Mouse (Mus musculus): ENCODE measurements around the gene Sfxn4.
"Not testable (repeated sequence)": the region's sequence is repeated elsewhere in the genome, so short reads cannot be mapped to it uniquely, and the experiment has no call there.

Sfxn4 gene

DNA sequence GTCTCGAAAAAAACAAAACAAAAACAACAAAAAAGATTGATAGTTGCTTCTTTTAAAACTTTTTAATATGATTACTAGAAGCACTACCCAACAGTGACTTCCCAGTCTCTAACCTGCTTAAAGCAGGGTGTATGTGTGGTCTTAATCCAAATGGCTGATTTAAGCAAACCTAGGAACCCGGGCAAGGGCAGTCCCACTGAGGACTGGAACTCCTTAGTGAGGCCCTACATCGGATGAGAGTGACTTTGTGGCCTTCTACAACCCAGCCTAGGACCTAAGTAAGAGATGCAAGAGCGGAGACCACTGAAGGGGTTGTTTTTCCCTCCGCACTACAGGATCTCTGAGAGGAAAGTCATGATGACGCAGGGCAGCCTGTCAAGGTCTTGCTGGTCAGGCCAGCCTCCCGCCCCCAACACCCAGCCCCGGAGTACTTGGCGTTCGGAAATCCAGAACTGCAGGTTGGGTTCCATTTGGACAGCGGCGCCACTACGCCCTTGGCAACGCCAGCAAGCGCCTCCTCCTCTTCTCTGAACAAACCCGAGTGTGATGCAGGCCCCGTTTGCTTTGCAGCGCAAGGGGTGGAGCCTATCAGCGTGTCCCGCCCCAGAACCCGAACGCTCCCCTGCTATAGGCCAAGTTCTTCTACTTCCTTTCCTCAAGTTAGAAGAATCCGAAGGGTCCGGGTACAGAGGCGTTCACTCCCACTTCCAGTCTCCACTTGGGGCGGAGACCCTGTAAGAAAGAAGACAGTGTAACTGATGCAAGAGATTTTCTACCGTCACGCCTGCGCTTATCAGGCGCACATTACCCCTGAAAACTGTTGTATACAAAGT is at the start of gene Sfxn4:
Gene Sfxn4, minus strand, starts transcription at position 612 of the 833 bp plus-strand sequence.
- DNase-seq (ENCODE audit: low spot score): peak; percentile 57

DNA sequence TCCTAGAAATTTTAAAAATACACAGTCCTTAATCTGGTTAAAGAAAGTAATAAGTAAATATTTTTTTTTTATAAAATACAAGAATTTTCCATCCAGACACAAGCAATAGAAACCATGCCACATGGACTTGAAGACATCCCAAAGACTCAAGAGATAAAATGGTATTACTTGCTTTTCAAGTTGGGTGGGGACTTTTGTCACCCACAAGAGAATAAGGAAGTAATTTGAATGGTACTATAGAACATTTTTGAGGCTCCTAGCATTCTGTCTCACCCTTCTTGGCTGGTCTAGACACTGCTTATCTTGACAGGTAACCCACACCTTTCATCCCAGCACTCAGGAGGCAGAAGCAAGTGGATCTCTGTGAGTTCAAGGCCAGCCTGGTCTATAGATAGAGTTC is 49.0 kb upstream of the Sfxn4 start:
- DNase-seq (ENCODE audit: low spot score): no peak

DNA sequence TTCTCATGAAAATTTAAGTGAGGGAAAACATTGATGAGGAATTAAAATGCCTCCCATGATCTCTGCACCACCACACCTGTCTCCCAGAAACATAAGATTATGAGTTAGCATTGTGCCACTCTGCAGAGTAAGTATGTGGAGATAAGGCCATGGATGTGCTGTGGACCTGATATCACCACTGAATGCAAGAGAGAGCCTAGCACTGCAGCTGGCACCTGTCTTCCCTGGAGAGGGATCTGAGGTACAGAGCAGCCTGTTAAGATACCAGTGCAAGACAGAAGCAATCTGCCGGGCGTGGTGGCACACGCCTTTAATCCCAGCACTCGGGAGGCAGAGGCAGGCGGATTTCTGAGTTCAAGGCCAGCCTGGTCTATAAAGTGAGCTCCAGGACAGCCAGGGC is 44.2 kb upstream of the Sfxn4 start:
- DNase-seq (ENCODE audit: low spot score): no peak

DNA sequence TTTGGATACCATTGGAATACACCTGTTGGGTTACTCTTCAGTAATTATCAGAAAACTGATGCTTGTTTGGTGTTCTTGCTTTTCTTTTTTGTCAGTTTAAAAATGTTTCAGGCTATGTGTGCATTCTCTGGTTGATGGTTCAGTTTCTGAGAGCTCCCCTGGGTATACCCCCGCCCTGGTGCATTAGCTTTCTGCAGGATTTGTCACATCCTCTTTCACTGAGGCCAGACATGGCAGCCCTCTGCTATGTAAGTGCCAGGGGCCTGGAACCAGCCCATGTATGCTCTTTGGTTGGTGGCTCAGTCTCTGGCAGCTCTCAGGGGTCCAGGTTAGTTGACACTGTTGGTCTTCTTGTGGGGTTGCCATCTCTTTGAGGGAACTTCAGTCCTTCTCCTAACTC is 42.7 kb upstream of the Sfxn4 start:
- DNase-seq (ENCODE audit: low spot score): no peak

DNA sequence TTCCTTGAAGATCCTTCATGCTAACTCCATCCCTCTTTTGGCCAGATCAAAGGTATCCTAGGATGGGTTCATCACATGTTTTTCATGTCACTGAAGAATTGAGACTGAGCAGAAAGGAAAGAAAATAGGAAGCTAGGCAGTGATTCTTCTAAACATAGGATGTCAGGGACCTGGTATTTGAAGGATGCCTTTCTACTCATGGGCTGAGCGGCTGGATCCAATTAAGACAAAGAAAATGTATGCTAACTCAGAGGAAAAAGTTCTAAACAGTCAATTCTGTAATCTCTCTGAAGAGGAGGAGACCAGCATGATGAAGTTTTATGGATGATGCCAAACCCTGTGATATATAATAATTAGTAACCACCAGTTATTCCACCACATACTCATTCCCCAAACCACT is 41.9 kb upstream of the Sfxn4 start:
- no peak for DNase-seq (ENCODE audit: low spot score)

DNA sequence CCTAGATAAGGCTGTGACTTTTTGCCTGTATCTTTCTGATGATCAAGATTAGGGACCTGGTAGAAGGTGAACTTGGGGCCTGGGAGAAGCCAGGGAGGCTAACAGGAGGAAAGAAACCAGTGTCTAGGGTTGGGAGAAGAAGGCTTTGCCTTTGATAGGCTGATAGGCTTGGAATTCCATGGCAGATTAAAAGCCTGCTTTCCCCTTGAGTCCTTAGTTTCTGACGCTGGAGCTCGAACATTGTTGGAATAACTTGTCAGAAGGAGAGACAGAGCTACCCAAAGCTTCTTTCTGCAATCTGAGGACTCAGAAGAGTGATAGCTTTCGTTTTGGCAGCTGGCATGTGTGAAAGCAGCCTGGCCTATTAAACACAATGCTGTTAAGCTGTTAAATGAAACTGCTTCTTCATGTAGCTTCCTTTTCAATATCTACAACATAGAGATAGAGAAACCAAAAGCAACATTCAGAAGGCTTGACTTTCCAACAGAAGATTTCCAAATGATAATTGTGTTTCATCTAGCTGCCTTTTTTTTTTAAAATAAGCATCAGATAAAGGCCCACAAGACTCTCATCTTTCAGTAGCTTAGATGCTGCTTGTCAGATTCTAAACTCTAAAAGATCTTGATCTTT is 34.1 kb upstream of the Sfxn4 start:
- no peak for DNase-seq (ENCODE audit: low spot score)

DNA sequence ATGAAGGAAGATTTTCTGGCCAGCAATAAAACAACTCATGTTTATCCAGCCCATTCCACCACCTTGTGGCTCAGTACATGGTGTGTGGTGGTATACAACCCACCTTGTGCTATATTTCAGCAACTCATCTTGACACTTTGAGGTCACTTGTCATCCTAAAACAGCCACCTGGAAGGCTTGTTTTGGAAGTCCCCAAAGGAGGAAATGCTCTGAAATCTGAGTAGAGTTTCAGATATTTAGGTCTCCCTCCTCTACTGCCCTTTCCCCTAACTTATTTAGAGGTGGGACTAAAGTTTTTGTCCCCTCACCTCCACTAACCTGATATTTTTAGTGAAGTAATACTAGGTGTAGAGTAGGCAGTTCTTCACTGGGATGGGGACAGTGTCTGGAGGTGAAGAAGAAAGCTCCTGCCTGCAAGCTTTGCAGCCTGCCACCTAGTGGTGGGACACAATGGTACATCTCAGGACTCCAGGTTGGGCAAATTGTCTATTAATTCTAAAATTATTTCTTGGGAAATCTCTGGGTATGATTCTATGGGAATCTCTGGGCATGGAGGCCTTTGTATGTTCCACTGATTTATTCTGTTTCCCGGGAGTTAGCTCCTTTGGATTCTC is 30.8 kb upstream of the Sfxn4 start:
- DNase-seq (ENCODE audit: low spot score): no peak

DNA sequence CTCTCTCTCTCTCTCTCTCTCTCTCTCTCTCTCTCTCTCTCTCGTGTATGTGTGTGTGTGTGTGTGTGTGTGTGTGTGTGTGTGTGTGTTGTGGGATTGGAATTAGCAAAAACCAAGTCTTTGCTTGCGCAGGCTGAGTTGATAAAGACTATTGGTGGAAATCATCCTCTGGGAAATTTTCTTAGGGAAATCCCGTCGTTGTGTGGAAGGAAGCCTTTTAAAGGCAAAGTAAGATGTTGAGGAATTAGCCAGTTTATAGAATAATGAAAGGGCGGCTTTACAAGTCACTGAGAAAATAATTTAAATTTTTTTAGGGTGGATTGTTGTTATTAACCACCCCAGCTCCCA is 29.8 kb upstream of the Sfxn4 start:
- no peak for DNase-seq (ENCODE audit: low spot score)

DNA sequence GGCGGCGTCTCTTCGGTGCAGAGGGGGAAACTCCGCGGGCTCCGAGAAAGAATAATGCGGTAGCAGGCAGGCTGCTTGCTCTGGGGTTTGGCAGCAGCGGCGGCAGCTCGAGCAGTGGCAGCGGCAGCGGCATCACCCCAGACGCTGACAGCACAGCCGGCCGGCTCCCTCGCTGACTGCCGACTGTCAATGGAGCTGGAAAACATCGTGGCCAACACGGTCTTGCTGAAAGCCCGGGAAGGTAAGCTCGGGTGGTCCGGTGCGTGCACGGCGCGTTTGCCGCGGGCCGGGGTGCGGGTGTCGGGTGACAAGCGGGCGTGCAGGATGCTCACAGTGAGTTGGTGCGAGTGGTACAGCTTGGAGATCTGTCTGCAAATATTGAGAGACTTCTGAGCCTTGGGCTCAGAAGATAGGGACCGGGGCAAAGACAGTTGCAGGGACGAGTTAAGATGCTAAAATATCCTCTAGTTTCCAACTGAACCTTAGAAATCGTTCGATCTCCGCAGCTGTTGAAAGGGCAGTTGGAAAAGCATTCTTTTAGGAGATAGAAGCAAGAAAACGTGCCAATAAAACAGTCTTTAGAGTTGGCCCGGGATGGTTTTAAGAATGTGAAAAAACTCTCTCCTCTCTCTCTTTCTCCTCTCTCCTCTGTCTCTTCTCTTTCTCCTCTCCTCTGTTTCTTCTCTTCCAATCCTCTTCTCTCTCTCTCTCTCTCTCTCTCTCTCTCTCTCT is 29.3 kb upstream of the Sfxn4 start:
- DNase-seq (ENCODE audit: low spot score): no peak

DNA sequence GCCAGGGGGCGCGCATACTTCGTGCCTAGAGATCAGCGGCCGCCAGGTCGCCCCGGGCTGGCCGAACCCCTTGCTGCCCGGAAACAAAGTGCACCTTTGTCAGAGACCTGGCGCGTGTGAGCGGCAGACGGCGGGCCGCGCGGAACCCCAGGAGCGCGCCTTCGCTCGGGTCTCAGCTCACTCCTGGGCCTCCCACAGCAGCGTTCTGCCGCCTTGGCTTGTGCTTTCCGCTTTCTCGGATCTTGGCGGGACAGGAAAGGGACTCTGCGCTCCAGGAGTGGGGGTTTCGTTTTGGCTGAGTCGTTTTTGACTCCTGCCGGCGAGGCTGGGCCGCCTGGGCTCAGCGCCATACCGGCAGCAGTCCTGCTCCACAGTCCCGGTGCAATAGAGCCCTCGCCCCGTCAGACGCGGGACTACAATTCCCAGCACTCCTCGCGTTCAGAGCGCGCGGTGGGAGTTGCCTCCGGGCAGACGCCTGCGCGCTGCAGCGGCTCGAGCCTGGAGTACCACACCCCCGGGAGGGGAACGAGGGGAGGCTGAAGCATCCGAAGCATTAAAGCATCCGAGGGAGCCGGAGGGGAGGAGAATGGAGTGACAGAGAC is 28.5 kb upstream of the Sfxn4 start, which contains the start of gene Grk5:
Gene Grk5, plus strand, starts transcription at position 36 of the 602 bp plus-strand sequence.
- DNase-seq (ENCODE audit: low spot score): peak; percentile 75

DNA sequence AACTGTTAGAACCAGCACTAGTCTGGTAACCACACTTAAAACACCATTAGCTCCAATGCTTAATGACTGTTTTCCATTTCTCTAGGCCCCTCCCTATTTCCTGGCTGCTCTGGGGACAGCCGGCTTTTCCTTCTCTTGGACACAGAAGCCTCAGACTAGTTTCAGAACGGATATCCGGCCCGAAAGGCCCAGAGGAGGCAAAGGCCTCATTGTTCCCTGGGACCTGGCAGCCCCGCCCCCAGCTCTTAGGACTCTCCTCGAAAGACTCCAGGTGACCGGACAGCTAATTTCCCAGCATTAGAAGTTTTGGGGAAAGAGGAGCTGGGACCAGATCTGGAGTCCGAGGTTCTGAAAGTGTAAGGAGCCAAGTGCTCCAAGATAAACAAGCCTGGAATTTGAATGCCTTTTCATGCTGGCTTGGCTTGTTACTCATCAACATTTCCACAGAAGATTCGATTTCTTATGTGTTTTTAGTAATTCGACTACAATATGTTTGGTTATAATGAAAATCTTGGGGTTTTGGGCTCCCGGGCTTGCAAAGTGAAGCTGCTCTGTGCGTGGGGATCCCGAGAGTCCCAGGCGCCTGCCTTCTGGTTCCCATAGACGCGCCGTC is 27.9 kb upstream of the Sfxn4 start:
- no peak for DNase-seq (ENCODE audit: low spot score)

DNA sequence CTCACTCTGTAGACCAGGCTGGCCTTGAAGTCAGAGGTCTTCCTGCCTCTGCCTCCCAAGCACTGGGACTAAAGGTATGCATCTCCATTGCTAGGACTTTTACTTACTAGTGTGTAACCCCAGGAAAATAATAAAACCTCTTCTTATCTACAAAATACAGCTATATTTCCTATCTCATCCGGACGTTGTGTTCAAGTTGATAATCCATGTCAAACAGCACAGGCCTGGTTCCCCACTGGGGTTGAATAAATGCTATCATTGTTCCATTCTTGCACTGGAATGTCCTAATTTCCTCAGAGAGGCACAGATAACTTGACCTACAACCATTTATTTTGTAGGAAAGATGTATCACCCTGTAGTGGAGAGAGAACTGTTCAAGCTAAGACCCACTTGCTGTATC is 26.4 kb upstream of the Sfxn4 start:
- no peak for DNase-seq (ENCODE audit: low spot score)

DNA sequence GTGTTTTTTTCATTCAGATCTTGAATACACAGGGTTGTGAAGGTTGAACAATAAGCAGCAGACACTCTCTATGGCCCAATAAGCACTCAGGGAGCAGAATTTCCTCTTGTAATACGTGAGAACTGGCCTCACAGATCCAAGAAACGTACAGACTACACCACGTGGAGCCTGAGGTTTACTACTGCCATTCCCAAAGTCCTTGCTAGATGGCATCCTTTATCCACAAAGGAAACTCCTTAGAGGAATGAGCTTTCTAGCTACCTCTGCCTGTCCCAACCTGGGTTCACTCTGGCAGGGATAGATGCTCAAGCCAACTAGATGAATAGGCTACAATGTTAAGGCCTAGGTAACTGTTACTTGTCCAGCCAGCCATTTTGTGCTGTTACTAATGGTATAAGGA is 21.9 kb upstream of the Sfxn4 start:
- no peak for DNase-seq (ENCODE audit: low spot score)

DNA sequence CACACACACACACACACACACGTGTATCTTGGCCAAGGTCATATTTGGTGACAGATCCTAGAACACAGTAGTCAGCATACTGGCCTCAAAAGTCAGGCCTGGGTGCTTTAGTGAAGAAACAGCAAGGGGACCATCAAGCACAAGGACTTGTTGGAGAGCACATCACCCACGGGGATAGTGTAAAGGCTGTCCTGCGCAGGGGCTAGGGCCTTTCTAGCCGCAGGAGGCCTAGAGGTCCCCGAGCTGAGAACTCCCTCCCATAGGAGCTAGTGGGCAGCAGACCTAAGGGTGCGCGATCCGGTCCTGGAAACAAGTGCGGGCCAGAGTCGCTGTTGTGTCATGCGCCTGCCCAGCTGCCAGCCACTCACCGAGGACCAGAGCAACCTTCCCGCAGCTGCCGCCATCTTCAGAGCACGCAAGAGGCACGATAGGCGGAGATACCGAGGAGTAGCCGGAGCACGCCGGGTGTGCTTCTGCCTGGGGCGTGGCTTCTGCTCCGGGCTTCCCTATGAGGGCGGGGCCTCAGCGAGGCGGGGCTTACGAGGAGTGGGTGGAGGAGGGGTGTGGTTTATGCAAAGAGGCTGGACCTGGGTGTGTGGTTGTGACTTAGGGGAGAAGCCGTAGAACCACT is 12.9 kb upstream of the Sfxn4 start, which contains the start of gene Prdx3:
Gene Prdx3, minus strand, starts transcription at position 493 of the 631 bp plus-strand sequence.
- peak; percentile 84 for DNase-seq (ENCODE audit: low spot score)

DNA sequence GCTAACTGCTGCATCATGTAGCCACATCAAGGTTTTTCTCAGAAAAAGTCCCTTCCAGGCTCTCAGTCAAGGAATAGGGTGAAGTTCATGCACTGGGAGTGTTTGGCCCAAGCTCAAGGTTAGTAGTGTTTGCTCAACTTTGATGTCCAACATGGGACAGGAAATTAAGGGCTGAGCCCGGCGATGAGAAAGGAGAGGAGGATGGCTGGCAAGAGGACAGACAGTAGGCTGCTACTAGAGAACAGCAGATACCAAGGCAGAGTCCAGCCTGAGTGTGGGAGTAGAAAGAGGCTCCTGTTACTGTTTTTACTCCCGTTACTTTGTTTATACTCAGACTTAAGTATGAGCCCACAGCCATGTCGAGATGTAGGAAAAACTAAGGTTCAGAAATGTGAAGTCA is 12.2 kb upstream of the Sfxn4 start:
- no peak for DNase-seq (ENCODE audit: low spot score)

DNA sequence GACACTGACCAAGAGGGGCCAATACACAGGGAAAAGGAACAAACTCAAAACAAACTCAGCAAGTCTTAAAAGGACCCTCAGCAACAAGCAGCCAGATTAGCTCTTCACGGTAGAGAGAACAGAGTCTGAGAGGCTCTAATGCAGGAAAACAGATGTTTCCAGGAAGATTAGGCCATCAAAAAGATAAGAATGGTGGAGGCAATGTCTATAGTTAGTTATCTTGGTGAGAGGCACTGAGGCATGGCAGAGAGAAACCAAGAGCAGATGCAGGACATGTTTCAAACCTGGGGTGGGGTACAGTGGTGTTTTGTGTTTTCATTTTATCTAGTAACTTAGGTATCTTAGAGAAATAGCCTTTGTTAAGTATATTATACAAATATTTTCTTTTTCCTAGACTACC is 11.0 kb upstream of the Sfxn4 start:
- DNase-seq (ENCODE audit: low spot score): no peak

DNA sequence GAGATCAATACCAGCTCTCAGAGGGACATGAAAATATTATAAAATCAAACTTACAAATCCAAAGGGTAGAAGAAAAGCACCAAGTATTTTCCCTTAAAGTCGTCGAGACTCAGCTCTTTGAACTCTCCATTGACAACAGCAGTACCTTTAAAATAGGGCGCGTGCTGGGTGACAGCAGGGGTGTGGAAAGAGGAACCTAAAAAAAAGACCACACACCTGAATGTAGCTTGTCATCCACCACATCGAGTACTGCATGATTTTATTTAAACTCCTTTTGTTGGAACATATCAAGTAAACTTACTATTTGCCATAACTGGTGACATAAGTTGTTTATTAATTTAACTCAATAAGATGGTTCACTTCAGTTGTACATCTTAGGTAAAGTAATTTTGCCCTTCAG is 10.1 kb upstream of the Sfxn4 start:
- no peak for DNase-seq (ENCODE audit: low spot score)

DNA sequence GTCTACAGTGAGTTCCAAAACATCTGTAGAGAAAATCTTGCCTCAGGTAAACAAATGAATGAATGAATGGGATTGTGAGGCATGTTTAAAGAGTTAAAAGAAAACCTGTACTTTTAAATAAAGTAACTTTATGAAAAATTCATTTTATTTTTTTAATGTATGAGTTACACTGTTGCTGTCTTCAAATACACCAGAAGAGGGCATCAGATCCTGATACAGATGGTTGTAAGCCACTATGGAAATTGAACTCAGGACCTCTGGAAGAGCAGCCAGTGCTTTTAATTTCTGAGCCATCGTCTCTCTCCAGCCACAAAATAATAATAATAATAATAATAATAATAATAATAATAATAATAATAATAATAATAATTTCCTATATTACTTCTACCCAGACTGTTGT is 9.2 kb upstream of the Sfxn4 start:
- DNase-seq (ENCODE audit: low spot score): no peak

DNA sequence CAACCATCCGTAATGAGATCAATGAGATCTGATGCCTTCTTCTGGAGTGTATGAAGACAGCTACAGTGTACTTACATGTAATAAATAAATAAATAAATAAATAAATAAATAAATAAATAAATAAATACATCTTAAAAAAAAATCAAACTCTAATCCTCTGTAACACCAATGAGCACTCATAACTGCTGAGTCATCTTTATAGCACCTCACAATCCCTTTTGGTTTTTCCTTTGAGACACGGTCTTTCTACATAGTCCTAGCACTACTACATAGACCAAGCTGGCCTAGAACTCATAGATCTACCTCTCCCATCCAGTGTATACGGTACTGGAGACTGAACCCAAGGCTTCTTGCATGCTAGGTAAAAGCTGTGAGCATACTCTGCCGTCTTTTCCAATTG is 4.9 kb upstream of the Sfxn4 start:
- DNase-seq (ENCODE audit: low spot score): not testable (repeated sequence)

DNA sequence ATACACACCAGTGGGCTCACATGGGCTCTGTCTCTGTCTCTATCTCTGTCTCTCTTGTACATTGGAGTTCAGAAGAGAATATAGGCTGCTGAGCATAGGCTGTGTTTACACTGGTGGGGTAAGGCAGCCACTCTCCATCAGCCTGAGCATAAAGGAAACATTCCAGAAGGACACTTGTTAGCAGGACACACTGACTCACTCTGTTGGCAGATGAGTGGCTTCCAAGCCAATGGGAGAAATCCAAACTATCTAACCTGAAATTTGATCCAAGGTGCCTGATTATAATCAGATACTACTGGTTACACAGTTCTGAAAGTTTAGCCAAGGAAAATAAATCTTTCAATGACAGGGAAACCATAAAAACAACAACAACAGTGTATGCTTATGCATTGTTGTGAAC is 15.5 kb downstream of the Sfxn4 start:
- DNase-seq (ENCODE audit: low spot score): no peak

DNA sequence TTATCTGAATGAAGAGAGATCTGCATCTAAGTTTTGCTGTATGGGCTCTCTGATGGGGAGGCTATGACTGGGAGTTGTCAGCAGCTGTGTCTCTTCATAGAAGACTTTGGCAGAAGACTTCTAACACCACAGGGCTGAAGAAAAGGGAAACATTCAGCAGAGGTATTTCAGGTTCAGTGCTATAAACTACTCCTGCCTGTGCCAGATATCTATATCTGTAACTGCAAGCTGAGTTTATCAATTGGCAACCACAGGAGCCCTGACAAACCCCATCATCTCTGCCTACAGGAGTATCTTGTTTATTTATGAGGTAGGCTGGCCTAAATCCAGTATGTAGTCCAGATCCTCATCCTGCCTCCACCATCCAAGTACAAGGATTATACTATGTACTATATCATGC is 18.0 kb downstream of the Sfxn4 start:
- DNase-seq (ENCODE audit: low spot score): no peak
